Mouse (Mus musculus): ENCODE results near the gene Noxa1.

- no peak for TF ChIP-seq CTCF (IDR thresholded peaks at IDR 0.05; ENCODE audit: insufficient read depth, low read length)
- TF ChIP-seq POLR2A (IDR thresholded peaks at IDR 0.05; ENCODE audit: borderline replicate concordance, extremely low read depth, low read depth, low read length), result no peak
Observed at GRCm38 (mm10) chr2:25123527-25123926, 28.6 kb upstream of the Noxa1 start.

Measured in lung, adult 2 months (tissue).